Mouse (Mus musculus) naive thymus-derived CD4-positive, alpha-beta T cell, adult 2 months (primary cell): ENCODE data around the gene Gbp6.
"Not testable (repeated sequence)": the region's sequence is repeated elsewhere in the genome, so short reads cannot be mapped to it uniquely, and the experiment has no call there.

Experiments used
- DNase-seq: peaks from one replicate; pipeline ENCODE4 v3.0.0-alpha.2; 2011; ENCODE audit warnings: low read depth

Gbp6 gene

GRCm38 (mm10) chr5:105293226-105294165, at the start of gene Gbp6, which contains the start of gene Gm43302:
Gene Gbp6, minus strand, starts transcription at chr5:105293698.
Gene Gm43302, minus strand, starts transcription at chr5:105293695.
- peak; percentile 64 for DNase-seq

GRCm38 (mm10) chr5:105341281-105341680, 47.8 kb upstream of the Gbp6 start:
- DNase-seq, result no peak

- peak; percentile 68 for DNase-seq
Observed at GRCm38 (mm10) chr5:105322543-105322942, 29.0 kb upstream of the Gbp6 start.

DNA sequence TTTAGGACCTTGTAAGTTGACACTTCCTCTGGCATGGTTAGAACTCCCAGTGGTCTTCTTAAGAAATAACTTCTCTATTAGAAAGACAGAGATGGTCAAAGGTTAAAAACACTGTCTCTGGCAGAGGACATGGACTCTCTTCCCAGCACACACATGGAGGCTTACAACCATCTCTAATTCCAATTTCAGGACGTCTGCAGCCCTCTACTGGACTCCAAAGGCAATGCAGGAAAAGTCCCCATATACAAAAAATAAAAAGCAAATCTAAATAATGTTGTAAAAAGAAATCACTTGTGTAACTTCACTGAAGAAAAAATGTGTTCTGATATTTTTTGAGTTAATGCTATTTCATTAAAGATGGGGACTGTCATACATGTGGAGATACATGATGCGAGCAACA, 17.4 kb upstream of the Gbp6 start:
- no peak for DNase-seq

- DNase-seq, result not testable (repeated sequence)
Observed at GRCm38 (mm10) chr5:105309148-105309547, 15.7 kb upstream of the Gbp6 start.

GRCm38 (mm10) chr5:105306946-105307345, 13.4 kb upstream of the Gbp6 start:
- DNase-seq, result not testable (repeated sequence)

DNA sequence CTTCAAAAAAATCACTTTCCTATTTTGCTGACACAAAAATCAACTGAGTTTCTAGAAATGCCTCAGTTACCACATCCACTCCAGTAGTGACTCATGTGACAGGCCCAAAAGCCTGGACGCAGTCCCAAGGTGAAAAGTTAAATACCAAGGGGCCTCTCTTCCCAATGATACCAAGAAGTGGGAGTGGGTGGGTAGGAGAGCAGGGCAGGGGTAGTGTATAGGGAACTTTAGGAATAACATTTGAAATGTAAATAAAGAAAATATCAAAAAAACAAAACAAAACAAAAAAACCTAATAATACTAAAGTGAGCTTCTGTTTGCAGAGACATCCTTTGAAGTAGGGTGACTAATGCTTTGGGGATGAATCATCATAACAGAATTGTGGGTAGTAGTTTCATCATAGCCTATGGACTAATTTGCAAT, 12.7 kb upstream of the Gbp6 start:
- no peak for DNase-seq

DNA sequence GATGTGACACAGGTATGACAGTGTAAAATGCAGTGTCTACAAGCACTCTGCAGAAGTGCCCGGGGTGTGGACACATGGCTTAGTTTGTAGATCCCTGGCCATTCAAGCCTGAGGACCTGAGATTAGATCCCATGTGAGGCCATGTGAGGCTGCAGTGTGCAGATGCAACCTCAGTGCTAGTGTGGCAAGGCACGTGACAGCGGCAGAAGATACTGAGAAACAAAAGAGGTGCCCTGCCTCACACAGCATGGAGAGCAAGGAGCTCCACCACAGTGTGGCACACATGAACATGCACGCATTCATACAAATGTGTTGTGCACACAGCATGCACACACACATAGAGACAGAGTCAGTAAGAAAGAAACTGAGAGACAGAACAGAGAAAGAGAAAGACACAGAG, 12.2 kb upstream of the Gbp6 start:
- not testable (repeated sequence) for DNase-seq

GRCm38 (mm10) chr5:105301963-105302362, 8.5 kb upstream of the Gbp6 start:
- no peak for DNase-seq

DNA sequence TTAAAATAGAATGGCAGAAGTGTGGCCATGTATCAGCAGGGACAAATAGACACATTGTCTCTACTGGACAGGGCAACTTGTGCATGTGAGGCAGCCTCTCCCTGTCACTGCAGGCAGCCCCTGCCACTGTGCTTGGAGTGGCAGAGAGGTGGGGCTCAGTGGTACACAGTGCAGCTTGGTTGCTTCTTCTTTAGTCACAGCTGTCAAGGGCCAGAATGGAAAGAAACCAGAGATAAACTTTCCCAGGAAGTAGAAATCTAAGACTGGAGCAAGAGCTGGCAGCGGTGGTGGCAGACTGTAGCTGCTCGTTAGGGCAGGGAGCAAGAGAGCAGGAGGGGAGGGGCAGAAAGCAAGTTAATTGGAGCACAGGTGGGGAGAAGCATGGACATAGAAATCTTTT, 8.0 kb upstream of the Gbp6 start:
- DNase-seq, result no peak

DNA sequence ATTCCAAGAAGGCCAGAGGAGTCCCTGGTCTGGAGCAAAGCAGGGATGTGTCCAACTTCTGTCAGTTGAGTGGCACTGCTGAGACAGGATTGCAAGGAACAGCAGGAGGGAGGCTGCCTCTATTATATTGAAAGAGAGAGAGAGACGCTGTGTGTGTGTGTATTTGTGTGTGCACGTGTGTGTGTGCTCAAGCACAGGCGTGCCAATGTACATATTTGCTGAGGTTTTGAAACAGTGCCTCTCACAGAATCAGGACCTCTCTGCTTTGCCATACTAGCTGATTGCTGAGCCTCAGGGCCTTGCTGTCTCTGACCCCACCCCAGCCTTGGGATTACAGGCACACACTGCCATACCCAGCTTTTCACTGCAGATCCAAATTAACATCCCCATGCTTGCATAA, 2.2 kb upstream of the Gbp6 start:
- DNase-seq, result no peak

DNA sequence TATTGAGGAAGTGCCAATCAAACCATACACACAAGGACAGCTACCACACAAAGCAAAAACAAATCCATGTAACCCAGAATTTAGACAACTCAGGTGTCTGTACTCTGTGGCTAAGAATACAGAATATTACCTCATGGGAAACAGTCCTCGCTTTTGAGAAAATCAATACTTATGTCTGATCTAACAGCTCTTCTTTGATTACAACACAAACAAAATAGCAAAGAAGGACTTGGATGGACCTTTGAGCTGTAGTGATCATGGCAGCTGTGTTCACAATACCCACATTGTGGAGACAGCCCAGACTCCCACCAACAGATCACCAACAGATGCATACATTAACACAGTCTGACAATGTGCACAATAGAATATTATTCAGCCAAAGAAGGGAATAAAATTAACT, 1.0 kb downstream of the Gbp6 start:
- DNase-seq, result peak; percentile 28

DNA sequence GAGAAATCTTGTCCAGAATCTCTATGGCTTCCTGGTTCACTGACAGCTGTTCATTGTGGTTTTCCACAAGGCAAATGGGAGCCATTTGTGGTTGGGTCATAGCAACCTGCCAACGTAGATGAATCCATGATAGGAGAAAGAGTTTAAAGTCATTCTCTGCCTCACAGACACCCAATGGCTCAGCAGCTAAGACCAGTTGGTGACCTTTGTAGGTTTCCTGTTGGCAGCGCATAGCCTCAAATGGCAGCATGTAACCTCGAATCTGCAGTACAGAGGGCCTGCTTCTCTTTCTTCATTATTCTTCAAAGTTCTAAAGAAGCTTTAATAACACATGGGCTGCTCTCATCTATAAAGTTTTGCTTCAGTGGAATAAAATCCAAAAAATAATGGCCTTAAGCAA, 2.6 kb downstream of the Gbp6 start:
- DNase-seq, result not testable (repeated sequence)

DNA sequence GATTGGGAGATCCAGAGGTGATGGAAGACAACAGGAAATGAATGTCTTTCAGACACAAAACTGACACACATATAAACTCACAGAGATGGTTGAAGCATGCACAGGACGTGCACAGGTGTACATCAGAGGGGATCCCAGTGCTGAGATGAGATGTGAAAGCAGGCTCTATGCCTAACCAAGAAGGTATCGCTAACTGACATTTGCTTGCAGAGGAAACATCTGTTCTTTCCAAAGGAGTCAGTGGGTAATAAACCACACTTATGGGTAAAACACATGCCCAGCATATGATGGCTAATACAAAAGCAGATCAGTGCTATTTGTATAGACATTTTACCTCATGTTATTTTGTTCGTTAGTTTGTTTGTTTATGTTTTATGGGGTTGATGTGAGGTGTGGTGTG, 32.8 kb downstream of the Gbp6 start:
- DNase-seq, result not testable (repeated sequence)

- DNase-seq, result peak; percentile 39
Observed at GRCm38 (mm10) chr5:105252491-105252890, 41.0 kb downstream of the Gbp6 start.

DNA sequence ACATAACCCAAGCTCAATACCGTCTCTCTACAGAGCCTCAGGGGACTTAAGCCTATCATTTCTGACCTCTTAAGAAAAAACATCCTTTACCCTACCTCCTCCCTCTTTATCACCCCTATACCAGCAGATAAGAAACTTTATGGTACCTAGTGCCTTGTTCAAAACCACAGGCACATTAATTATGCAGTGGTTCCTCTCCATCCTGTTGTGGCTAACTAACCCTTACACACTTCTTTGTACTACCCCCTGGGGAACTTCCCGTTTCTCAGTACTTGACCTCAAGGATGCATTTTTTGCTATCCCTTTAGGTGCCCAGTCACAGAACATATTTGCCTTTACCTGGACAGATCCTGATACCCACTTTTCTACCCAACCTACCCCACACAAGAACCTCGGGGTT, 48.8 kb downstream of the Gbp6 start:
- not testable (repeated sequence) for DNase-seq

DNA sequence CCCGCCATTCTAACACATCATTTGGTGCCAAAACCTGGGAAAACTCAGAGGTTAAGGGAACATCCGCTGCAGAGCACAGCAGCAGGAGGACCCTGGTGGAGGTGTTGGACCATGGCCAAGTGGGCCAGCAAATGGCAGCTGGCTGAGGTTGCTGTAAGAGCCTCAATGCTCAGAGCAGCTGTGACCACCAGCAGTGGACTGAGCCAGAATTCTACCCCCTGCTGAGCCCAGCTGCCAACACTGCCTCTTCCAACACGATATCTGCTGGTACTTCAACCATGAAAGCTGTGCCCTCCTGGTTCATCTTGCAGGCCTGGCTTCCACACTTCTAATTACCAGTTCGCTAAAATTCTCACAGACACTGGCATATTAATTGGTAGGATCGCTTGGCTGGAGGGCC, 52.5 kb downstream of the Gbp6 start:
- not testable (repeated sequence) for DNase-seq

DNA sequence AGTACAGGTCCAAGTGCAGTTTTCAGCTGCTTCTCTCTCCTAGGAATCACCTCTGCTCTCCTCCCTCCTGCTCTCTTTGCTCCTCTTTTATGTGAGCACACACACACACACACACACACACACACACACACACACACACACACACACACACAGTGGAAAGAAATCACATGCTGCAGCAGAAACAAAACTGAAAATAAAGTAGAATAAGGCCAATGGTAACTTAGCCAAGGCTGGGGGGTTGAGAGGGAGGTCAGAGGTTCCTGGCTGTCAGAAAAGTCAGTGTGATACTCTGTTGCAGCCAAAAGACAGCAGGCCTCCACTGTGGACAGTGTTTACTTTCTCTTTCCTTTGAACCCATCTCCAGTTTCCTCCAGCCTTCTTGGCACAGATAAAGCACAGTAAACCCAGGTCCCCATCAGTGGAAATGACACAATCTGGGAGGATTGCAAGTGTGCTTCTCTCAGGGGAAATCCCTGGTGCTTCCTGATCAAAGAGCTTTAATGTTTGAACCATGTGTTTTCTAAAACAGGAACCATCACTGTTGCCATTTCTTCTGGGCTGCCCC, 53.9 kb downstream of the Gbp6 start, which contains the start of gene Gbp10:
TSS of gene Gbp10 (minus strand) at position 51 of the 565 bp plus-strand sequence.
- DNase-seq, result peak; percentile 82

- not testable (repeated sequence) for DNase-seq
Observed at GRCm38 (mm10) chr5:105238402-105238801, 55.1 kb downstream of the Gbp6 start.

GRCm38 (mm10) chr5:105236040-105236439, 57.5 kb downstream of the Gbp6 start:
- DNase-seq, result not testable (repeated sequence)
